Mouse (Mus musculus) monocyte, adult 2 months (primary cell): ENCODE measurements around the gene Ets2.

Source experiments
- DNase-seq, 2 experiments: peaks; one replicate each; pipeline ENCODE4 v3.0.0; 2022; ENCODE audit warnings: low spot score in 2 of 2, low read depth in 1 of 2

Gene Ets2

GRCm38 (mm10) chr16:95767246-95767645 is 65.4 kb downstream of the Ets2 start:
- DNase-seq = no peak

- DNase-seq = no peak
These were observed 67.5 kb downstream of the Ets2 start for GRCm38 (mm10) chr16:95769066-95769995.

- no peak for DNase-seq
These were observed 68.1 kb downstream of the Ets2 start for GRCm38 (mm10) chr16:95769996-95770334.

GRCm38 (mm10) chr16:95770402-95770801 is 68.5 kb downstream of the Ets2 start:
- no peak for DNase-seq
